Mouse (Mus musculus) kidney, postnatal 0 days (tissue): ENCODE results near the gene Skida1. TPM values are rescaled to one million over a fixed set of nuclear protein-coding genes. Genes with fewer than 3 reads are reported as not detected.

Experiments
- ATAC-seq: fragments of 200-750 bp; cut with Nextera tagmentation; replicated peaks from 2 replicates; pipeline ENCODE4 v1.8.0; 2017; ENCODE audit warnings: low read depth, moderate number of reproducible peaks, moderate TSS enrichment, moderate library complexity; ENCODE audit not compliant: low FRiP score
- DNase-seq: peaks from one replicate; pipeline ENCODE4 v3.0.0-alpha.2; 2016; ENCODE audit warnings: low spot score
- H3K27ac ChIP-seq: fragments of 300-500 bp; sonication (generic); 2 replicates; pipeline ENCODE4 v1.5.1; 2014; ENCODE audit warnings: mild to moderate bottlenecking
- H3K27me3 ChIP-seq: fragments of 300-500 bp; sonication (generic); 2 replicates; pipeline ENCODE4 v1.6.1; 2014; ENCODE audit warnings: low read length, mixed read lengths; ENCODE audit not compliant: insufficient read depth
- H3K36me3 ChIP-seq: fragments of 300-500 bp; sonication (generic); 2 replicates; pipeline ENCODE4 v1.6.1; 2014; ENCODE audit warnings: low read length, mixed read lengths; ENCODE audit not compliant: insufficient read depth
- H3K4me1 ChIP-seq: fragments of 300-500 bp; sonication (generic); replicated peaks from 2 replicates; pipeline ENCODE4 v1.6.1; 2014; ENCODE audit warnings: antibody characterized with exemption, low read length, mixed read lengths; ENCODE audit not compliant: insufficient read depth
- H3K4me2 ChIP-seq: fragments of 300-500 bp; sonication (generic); 2 replicates; pipeline ENCODE4 v1.6.1; 2014; ENCODE audit warnings: mild to moderate bottlenecking, low read length, moderate library complexity, mixed read lengths
- H3K4me3 ChIP-seq: fragments of 300-500 bp; sonication (generic); replicated peaks from 2 replicates; pipeline ENCODE4 v1.5.1; 2014; ENCODE audit warnings: low read depth, low read length
- H3K9ac ChIP-seq: fragments of 300-500 bp; sonication (generic); 2 replicates; pipeline ENCODE4 v1.6.1; 2014; ENCODE audit warnings: low read depth, low read length
- H3K9me3 ChIP-seq: fragments of 300-500 bp; sonication (generic); replicated peaks from 2 replicates; pipeline ENCODE4 v1.6.1; 2016; ENCODE audit warnings: low read length, inconsistent platforms, mixed read lengths
- CTCF ChIP-seq: IDR thresholded peaks from 2 replicates; pipeline ENCODE4 v1.5.1; 2016; ENCODE audit warnings: antibody characterized with exemption, low read depth, mild to moderate bottlenecking, moderate library complexity
- WGBS: fragments of 180-500 bp; shearing (Covaris S2); extraction: QIAGEN DNeasy Blood & Tissue Kit; methylation state at CpG from one replicate; pipeline ENCODE4 v1.1.7; 2014; 5-methylcytosine and 5-hydroxymethylcytosine counted together
- polyA plus RNA-seq: library from polyadenylated mRNA; unstranded; fragments of >200 nt; fragmentation: Nextera tagmentation; extraction: Ambion mirVana; gene quantifications from 2 replicates; pipeline ENCODE4 v1.2.1, GENCODE M21; 2015

Skida1 gene
- polyA plus RNA-seq, 1 experiment from 2014 or later, result 7.8 TPM

GRCm38 (mm10) chr2:18031271-18031821, 17.5 kb downstream of the Skida1 start:
- H3K9ac ChIP-seq, result peak overlapping the region; percentile 73
- no peaks in the 10 kb centered on the region for H3K27me3 ChIP-seq
- ATAC-seq (no peak), DNase-seq (peak; percentile 59)
- no peak for TF ChIP-seq CTCF
- peak overlapping the region; percentile 73 for H3K27ac ChIP-seq
- H3K4me3 ChIP-seq, result peak overlapping the region; percentile 35
- H3K9me3 ChIP-seq, result no peaks in the 10 kb centered on the region
- 11% methylated on average over 26 of the region's 26 CpGs for WGBS
- H3K36me3 ChIP-seq, result no peaks in the 10 kb centered on the region
- peaks cover 18% of the 10 kb centered on the region for H3K4me1 ChIP-seq
- peak overlapping the region; percentile 78 for H3K4me2 ChIP-seq

GRCm38 (mm10) chr2:18030581-18030980, 18.3 kb downstream of the Skida1 start:
- 54% methylated on average over 8 of the region's 8 CpGs for WGBS
- peaks cover 18% of the 10 kb centered on the region for H3K4me1 ChIP-seq
- no peaks in the 10 kb centered on the region for H3K9me3 ChIP-seq
- H3K27ac ChIP-seq, result no peak overlapping the region
- no peak overlapping the region for H3K9ac ChIP-seq
- no peak for DNase-seq
- no peaks in the 10 kb centered on the region for H3K27me3 ChIP-seq
- ATAC-seq, result no peak
- TF ChIP-seq CTCF, result no peak
- H3K4me2 ChIP-seq, result peak overlapping the region; percentile 78
- H3K36me3 ChIP-seq, result no peaks in the 10 kb centered on the region
- H3K4me3 ChIP-seq, result no peak overlapping the region

DNA sequence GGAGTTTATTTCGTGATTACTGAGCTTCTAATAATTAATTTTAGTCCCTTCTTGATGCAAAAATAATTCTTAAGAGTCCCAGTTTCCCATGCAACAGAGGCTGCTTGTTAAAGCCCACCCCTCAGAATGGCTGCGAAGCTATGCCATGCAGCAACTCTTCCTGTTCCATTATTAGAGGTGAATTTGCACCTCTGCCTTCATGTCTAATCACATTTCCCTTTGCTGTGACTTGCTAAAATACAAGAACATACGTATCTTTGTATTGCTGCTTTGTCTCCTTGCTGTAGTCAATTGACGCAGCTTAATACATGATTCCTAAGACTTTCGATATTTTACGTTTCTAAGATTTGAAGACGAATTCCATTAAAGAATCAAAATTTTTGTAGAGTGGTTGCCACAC, 19.2 kb downstream of the Skida1 start:
- no peak for ATAC-seq
- no peak for TF ChIP-seq CTCF
- Histone ChIP-seq H3K4me1 (peaks cover 18% of the 10 kb centered on the region), H3K27me3 (no peaks in the 10 kb centered on the region), H3K9me3 (no peaks in the 10 kb centered on the region), H3K27ac (no peak overlapping the region), H3K9ac (no peak overlapping the region), H3K36me3 (no peaks in the 10 kb centered on the region), H3K4me2 (no peak overlapping the region), H3K4me3 (no peak overlapping the region)
- WGBS, result 91% methylated on average over 7 of the region's 7 CpGs
- no peak for DNase-seq

- WGBS, result under 1% methylated on average over 61 of the region's 61 CpGs
- DNase-seq (peak; percentile 91), ATAC-seq (peak; percentile 73)
- Histone ChIP-seq H3K9ac (peak overlapping the region; percentile 84), H3K27me3 (no peaks in the 10 kb centered on the region), H3K4me2 (peak overlapping the region; percentile 99), H3K4me1 (peaks cover 18% of the 10 kb centered on the region), H3K36me3 (no peaks in the 10 kb centered on the region), H3K27ac (peak overlapping the region; percentile 99), H3K4me3 (peak overlapping the region; percentile 66), H3K9me3 (no peaks in the 10 kb centered on the region)
- no peak for TF ChIP-seq CTCF
These were observed 20.5 kb downstream of the Skida1 start for GRCm38 (mm10) chr2:18028140-18029021.

DNA sequence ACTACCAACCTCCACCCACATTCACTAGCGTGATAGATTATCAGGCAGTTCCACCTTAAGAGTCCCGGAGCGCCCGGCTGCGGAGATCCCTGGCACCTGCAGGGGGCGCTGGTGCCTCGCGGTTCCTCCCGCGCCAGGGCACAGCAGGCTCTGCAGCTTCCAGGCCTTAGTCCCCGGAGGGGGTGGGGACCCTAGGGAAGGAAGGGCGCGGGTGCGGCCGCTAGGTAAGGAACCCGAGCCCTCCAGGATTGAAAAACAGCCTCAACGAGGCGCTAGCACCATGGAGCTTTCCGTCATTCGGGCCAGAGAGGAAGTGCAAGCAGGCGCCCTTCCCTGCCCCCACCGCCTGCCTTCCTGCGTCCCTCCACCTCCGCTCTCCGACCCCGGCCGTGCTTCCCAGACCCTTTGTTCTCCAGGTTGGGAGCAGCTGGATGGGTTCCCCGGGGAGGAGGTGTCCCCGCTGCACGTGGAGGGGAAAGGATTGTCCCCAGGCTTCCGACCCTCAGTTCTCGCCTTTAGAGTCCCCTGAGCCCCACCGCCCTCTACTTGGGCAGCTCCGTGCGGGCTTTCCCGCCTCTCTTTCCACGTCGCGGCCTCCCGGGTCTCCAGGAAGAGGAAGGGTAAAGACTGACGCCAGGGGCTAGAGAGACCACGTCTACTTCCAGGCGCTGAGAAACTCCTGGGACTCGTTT, 21.3 kb downstream of the Skida1 start:
- peak; percentile 99 for TF ChIP-seq CTCF
- Histone ChIP-seq H3K27ac (peak overlapping the region; percentile 99), H3K9me3 (no peaks in the 10 kb centered on the region), H3K4me3 (peak overlapping the region; percentile 66), H3K4me1 (peaks cover 15% of the 10 kb centered on the region), H3K9ac (peak overlapping the region; percentile 84), H3K4me2 (peak overlapping the region; percentile 99), H3K27me3 (no peaks in the 10 kb centered on the region), H3K36me3 (no peaks in the 10 kb centered on the region)
- WGBS, result under 1% methylated on average over 41 of the region's 44 CpGs
- peak; percentile 92 for ATAC-seq
- peak; percentile 98 for DNase-seq
